Mouse (Mus musculus) liver, embryonic 14.5 days (tissue): ENCODE data around the gene Gria3. TPM values are rescaled to one million over a fixed set of nuclear protein-coding genes. Genes with fewer than 3 reads are reported as not detected.

Experiments
- ATAC-seq: fragments of 200-750 bp; cut with Nextera tagmentation; 2 replicates; pipeline ENCODE4 v1.8.0; 2017; ENCODE audit warnings: moderate number of reproducible peaks, mild to moderate bottlenecking, moderate library complexity; ENCODE audit not compliant: insufficient read depth
- DNase-seq, 3 experiments: peaks; one replicate each; pipeline ENCODE4 v3.0.0-alpha.2; 2012 to 2013; ENCODE audit warnings: low read depth in 3 of 3, low spot score in 3 of 3
- H3K27ac ChIP-seq: fragments of 300-500 bp; sonication (generic); 2 replicates; pipeline ENCODE4 v1.5.1; 2014; ENCODE audit warnings: moderate library complexity, mild to moderate bottlenecking, control low read depth, inconsistent platforms
- H3K27me3 ChIP-seq: fragments of 300-500 bp; sonication (generic); 2 replicates; pipeline ENCODE4 v1.6.1; 2014; ENCODE audit warnings: mild to moderate bottlenecking, low read length, moderate library complexity; ENCODE audit not compliant: control insufficient read depth, insufficient read depth
- H3K36me3 ChIP-seq: fragments of 300-500 bp; sonication (generic); replicated peaks from 2 replicates; pipeline ENCODE4 v1.6.1; 2014; ENCODE audit warnings: low read depth; ENCODE audit not compliant: control insufficient read depth, insufficient read depth
- H3K4me1 ChIP-seq, 2 experiments: fragments of 200-500 bp in 1 of 2; fragments of 300-500 bp in 1 of 2; sonication (generic) in 1 of 2; replicated peaks; 2 replicates each; pipeline ENCODE4 v1.6.1; 2012 to 2014; ENCODE audit warnings: antibody characterized with exemption in 1 of 2, inconsistent platforms in 1 of 2, low read length in 1 of 2; ENCODE audit not compliant: control insufficient read depth in 2 of 2, insufficient read depth in 2 of 2
- H3K4me2 ChIP-seq: fragments of 300-500 bp; sonication (generic); 2 replicates; pipeline ENCODE4 v1.6.1; 2014; ENCODE audit warnings: low read depth, mild to moderate bottlenecking, control low read depth, moderate library complexity
- H3K4me3 ChIP-seq, 2 experiments: fragments of 200-500 bp in 1 of 2; fragments of 300-500 bp in 1 of 2; sonication (generic) in 1 of 2; 2 replicates each; pipeline ENCODE4 v1.5.1; 2012 to 2014; ENCODE audit warnings: low read depth in 2 of 2, low read length in 2 of 2, mild to moderate bottlenecking in 2 of 2, control low read depth in 1 of 2, inconsistent platforms in 1 of 2, moderate library complexity in 1 of 2; ENCODE audit not compliant: insufficient read depth in 1 of 2
- H3K9ac ChIP-seq: fragments of 300-500 bp; sonication (generic); replicated peaks from 2 replicates; pipeline ENCODE4 v1.6.1; 2014; ENCODE audit warnings: mild to moderate bottlenecking, control low read depth, moderate library complexity
- H3K9me3 ChIP-seq: fragments of 300-500 bp; sonication (generic); 2 replicates; pipeline ENCODE4 v1.6.1; 2016; ENCODE audit warnings: low read length, mixed read lengths; ENCODE audit not compliant: control insufficient read depth
- CTCF ChIP-seq: IDR thresholded peaks from 2 replicates; pipeline ENCODE4 v1.5.1; 2016; ENCODE audit warnings: antibody characterized with exemption, low read depth, control low read depth
- EP300 ChIP-seq: IDR thresholded peaks from 2 replicates; pipeline ENCODE4 v1.6.1; 2016; ENCODE audit warnings: antibody characterized with exemption, low read depth
- WGBS: fragments of 180-500 bp; shearing (Covaris S2); extraction: QIAGEN DNeasy Blood & Tissue Kit; methylation state at CpG from one replicate; pipeline ENCODE4 v1.1.7; 2014; ENCODE audit not compliant: insufficient replicate concordance; 5-methylcytosine and 5-hydroxymethylcytosine counted together
- polyA plus RNA-seq, 2 experiments: library from polyadenylated mRNA; depleted of rRNA in 1 of 2; stranded (reverse) in 1 of 2; unstranded in 1 of 2; fragments of >200 nt; fragmentation: Nextera tagmentation in 1 of 2; extraction: Ambion mirVana in 1 of 2; gene quantifications; 2 replicates each; pipeline versions ENCODE4 v1.2.1 to v1.2.3; 2012 to 2014

Gria3 gene
- polyA plus RNA-seq, 2 experiments = 1.1 to 1.6 TPM

- Histone ChIP-seq H3K27ac (no peak overlapping the region), H3K9me3 (no peaks in the 10 kb centered on the region), H3K4me1 (no peaks in the 10 kb centered on the region), H3K4me2 (no peak overlapping the region), H3K27me3 (no peaks in the 10 kb centered on the region), H3K4me3 (no peak overlapping the region), H3K9ac (no peak overlapping the region), H3K36me3 (no peaks in the 10 kb centered on the region)
- TF ChIP-seq CTCF (no peak), EP300 (no peak)
- WGBS = 69% methylated on average over 1 of the region's 1 CpGs
- DNase-seq (no peak), ATAC-seq (no peak)
These were observed 206.5 kb downstream of the Gria3 start for GRCm38 (mm10) chrX:41607181-41607580.

GRCm38 (mm10) chrX:41614920-41615319, 214.3 kb downstream of the Gria3 start:
- no peak overlapping the region for H3K27ac ChIP-seq
- H3K4me1 ChIP-seq = no peaks in the 10 kb centered on the region
- H3K9me3 ChIP-seq = no peaks in the 10 kb centered on the region
- no peaks in the 10 kb centered on the region for H3K36me3 ChIP-seq
- 34% methylated on average over 2 of the region's 2 CpGs for WGBS
- no peak overlapping the region for H3K9ac ChIP-seq
- TF ChIP-seq CTCF (no peak), EP300 (no peak)
- no peak overlapping the region for H3K4me2 ChIP-seq
- ATAC-seq (no peak), DNase-seq (no peak)
- H3K27me3 ChIP-seq = no peaks in the 10 kb centered on the region
- no peak overlapping the region for H3K4me3 ChIP-seq

GRCm38 (mm10) chrX:41616928-41617327, 216.3 kb downstream of the Gria3 start:
- H3K36me3 ChIP-seq = no peaks in the 10 kb centered on the region
- TF ChIP-seq EP300 (no peak), CTCF (no peak)
- no peaks in the 10 kb centered on the region for H3K27me3 ChIP-seq
- ATAC-seq (no peak), DNase-seq (no peak)
- no peaks in the 10 kb centered on the region for H3K9me3 ChIP-seq
- H3K9ac ChIP-seq = no peak overlapping the region
- H3K4me3 ChIP-seq = no peak overlapping the region
- no peaks in the 10 kb centered on the region for H3K4me1 ChIP-seq
- 50% methylated on average over 1 of the region's 1 CpGs for WGBS
- H3K4me2 ChIP-seq = no peak overlapping the region
- H3K27ac ChIP-seq = no peak overlapping the region

GRCm38 (mm10) chrX:41618396-41618795, 217.7 kb downstream of the Gria3 start:
- Histone ChIP-seq H3K36me3 (no peaks in the 10 kb centered on the region), H3K4me1 (no peaks in the 10 kb centered on the region), H3K27me3 (no peaks in the 10 kb centered on the region), H3K4me2 (no peak overlapping the region), H3K9me3 (no peaks in the 10 kb centered on the region), H3K4me3 (no peak overlapping the region), H3K9ac (no peak overlapping the region), H3K27ac (no peak overlapping the region)
- ATAC-seq (no peak), DNase-seq (no peak)
- 70% methylated on average over 2 of the region's 2 CpGs for WGBS
- TF ChIP-seq EP300 (no peak), CTCF (no peak)

- Histone ChIP-seq H3K36me3 (no peaks in the 10 kb centered on the region), H3K4me3 (no peak overlapping the region), H3K9me3 (no peaks in the 10 kb centered on the region), H3K4me2 (no peak overlapping the region), H3K4me1 (no peaks in the 10 kb centered on the region), H3K27ac (no peak overlapping the region), H3K9ac (no peak overlapping the region), H3K27me3 (no peaks in the 10 kb centered on the region)
- 69% methylated on average over 4 of the region's 4 CpGs for WGBS
- ATAC-seq (no peak), DNase-seq (no peak)
- TF ChIP-seq CTCF = no peak
- TF ChIP-seq EP300 = no peak
These were observed 232.9 kb downstream of the Gria3 start for GRCm38 (mm10) chrX:41633576-41633975.

GRCm38 (mm10) chrX:41644954-41645353, 244.3 kb downstream of the Gria3 start:
- no peaks in the 10 kb centered on the region for H3K36me3 ChIP-seq
- no peak overlapping the region for H3K27ac ChIP-seq
- no peaks in the 10 kb centered on the region for H3K4me1 ChIP-seq
- no peak for ATAC-seq
- no peak for DNase-seq
- no peaks in the 10 kb centered on the region for H3K9me3 ChIP-seq
- TF ChIP-seq EP300 = no peak
- no peak for TF ChIP-seq CTCF
- no peaks in the 10 kb centered on the region for H3K27me3 ChIP-seq
- H3K9ac ChIP-seq = no peak overlapping the region
- 26% methylated on average over 2 of the region's 2 CpGs for WGBS
- no peak overlapping the region for H3K4me2 ChIP-seq
- H3K4me3 ChIP-seq = no peak overlapping the region
